Mouse (Mus musculus): ENCODE results near the gene Osm.
A peak's percentile ranks its signal among the peaks of the same experiment; 100 is the strongest.

Gene Osm

GRCm38 (mm10) chr11:4215061-4215460 lies 21.2 kb upstream of the Osm start:
- no peak for DNase-seq (ENCODE audit: low spot score in 2 of 2)

DNA sequence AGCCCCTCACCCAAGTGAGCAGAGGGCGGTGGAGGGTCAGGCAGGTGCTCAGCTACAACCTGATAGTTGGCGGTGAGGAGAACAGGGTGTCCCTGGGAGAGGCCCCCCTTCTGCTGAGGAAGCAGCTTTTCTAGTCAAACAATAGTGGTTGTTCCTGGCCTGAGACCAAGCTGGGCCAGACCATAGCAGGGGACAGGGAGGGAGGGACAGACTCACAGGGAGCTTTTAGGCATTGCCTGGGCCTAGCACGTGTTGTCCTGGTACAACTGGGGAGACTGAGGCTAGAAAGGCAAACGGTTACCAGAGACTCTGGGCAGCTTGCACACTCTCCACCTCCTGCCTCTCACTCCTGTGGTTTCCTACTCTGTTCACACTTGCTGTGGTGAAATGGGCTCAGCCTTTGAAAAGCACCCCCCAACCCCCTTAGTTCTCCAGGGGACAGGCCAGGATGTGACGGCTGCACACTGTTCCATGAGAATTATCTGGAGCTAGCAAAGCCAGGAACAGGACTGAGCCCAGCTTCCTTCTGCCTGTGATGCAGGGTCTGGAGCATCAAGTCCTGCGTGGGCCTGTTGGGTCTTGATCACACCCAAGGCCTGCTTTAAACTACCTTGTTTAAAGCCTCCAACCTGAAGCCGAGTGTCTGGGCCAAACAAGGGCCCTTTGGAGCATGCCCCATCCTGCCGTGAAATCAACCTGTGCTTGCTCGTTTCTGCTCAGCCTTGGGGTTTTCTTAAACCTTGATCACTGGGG lies 19.8 kb upstream of the Osm start:
- peak; percentile 84 to 91 for DNase-seq (ENCODE audit: low spot score in 2 of 2)

- DNase-seq (ENCODE audit: low spot score in 2 of 2), result peak; percentile 96 to 98
Measured at GRCm38 (mm10) chr11:4217914-4218629, 18.1 kb upstream of the Osm start, which contains the start of gene Castor1. Castor1 (plus strand) TSS chr11:4218225.

GRCm38 (mm10) chr11:4218637-4219036 lies 17.6 kb upstream of the Osm start:
- no peak for DNase-seq (ENCODE audit: low spot score in 2 of 2)

- peak; percentile 87 to 88 for DNase-seq (ENCODE audit: low spot score in 2 of 2)
Measured at GRCm38 (mm10) chr11:4219317-4219751, 16.9 kb upstream of the Osm start.

DNA sequence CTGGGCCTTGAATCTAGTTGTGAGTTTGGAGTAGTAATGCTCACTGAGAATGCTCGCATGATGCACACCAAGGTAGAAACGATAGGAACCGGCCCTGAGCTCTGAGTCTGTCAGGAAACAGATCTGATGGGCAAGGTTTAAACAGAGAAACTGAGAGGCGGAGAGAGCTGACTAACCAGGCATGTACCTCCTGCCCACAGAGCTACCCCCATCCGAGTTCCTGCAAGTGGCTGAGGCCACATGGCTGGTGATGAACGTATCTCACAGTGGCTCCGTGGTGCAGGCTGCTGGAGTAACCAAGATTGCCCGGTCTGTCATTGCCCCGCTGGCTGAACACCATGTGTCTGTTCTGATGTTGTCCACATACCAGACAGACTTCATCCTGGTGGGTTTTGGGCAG lies 16.3 kb upstream of the Osm start:
- DNase-seq (ENCODE audit: low spot score in 2 of 2), result no peak

- peak in 1 of 2 experiments; percentile 75 for DNase-seq (ENCODE audit: low spot score in 2 of 2)
Measured at GRCm38 (mm10) chr11:4220443-4221400, 15.5 kb upstream of the Osm start.

DNA sequence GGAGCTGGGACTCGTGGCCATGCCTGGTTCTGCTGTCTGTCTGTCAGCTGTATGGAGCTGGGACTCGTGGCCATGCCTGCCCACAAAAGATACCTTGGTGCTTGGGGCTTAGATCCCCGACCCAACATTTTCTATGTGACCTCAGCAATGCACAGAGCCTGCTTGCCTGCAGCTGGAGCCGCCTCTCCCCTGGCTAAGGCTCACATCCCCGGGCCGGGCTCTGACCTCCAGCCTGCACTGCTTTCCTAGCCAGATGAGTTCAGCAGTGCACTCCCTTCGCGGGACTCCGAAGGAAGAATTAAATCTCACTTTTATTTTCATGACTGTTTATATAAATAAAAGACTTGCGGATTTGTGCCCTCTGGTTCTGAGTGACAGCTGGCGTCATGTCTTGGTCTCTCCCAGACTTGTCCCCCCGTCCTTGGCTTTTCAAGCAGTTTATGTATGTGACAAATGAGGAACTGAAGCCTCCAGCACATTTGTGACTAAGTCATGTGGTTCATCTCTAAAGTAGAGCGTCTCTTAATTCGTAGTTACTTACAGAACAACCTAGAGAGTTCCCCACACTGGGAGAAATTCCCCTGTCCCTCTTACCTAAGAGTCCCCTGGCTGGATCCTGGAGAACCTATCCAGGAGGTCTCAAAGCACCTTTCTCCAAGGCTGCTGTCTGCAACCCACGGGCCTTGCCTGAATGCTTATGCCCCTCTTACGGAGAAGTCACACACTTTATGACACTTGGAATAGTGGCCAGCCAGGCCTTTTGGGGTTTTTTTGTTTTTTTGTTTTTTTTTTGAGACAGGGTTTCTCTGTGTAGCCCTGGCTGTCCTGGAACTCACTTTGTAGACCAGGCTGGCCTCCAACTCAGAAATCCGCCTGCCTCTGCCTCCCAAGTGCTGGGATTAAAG lies 13.9 kb upstream of the Osm start:
- DNase-seq (ENCODE audit: low spot score in 2 of 2), result no peak

GRCm38 (mm10) chr11:4223393-4224188 lies 12.6 kb upstream of the Osm start:
- DNase-seq (ENCODE audit: low spot score in 2 of 2), result no peak

GRCm38 (mm10) chr11:4224223-4224622 lies 12.0 kb upstream of the Osm start:
- DNase-seq (ENCODE audit: low spot score in 2 of 2), result no peak

DNA sequence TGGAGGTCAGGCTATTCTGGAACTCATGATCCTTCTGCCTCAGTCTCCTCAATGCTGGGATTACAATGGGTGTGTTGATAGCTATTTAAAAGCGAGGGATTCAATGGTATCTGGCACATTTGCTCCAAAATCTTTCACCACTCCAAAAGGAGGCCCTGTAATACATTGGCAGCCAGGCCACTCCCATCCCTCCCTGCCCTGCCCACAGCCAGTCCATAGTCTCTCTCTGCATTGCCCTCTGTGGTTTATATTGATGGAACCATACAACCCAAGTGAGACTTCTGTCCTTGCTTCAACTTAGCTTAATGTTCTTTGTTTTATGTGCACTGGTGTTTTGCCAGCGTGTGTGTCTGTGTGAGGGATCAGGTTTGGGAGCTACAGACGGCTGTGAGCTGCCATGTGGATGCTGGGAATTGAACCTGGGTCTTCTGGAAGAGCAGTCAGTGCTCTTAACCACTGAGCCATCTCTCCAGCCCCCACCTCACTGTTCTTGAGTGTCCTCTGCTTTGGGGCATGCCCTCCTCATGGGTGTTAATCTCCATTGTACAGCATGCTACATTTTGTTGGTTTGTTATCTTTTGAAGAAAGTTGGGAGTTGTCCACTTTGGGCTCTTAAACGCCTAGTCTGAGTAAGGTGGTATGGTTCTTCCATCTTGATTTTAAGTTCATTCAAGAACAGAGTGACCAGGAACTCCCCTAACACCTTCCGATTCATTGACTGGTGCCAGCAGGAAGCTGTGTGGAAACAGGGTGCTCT lies 9.5 kb upstream of the Osm start:
- DNase-seq (ENCODE audit: low spot score in 2 of 2), result no peak

DNA sequence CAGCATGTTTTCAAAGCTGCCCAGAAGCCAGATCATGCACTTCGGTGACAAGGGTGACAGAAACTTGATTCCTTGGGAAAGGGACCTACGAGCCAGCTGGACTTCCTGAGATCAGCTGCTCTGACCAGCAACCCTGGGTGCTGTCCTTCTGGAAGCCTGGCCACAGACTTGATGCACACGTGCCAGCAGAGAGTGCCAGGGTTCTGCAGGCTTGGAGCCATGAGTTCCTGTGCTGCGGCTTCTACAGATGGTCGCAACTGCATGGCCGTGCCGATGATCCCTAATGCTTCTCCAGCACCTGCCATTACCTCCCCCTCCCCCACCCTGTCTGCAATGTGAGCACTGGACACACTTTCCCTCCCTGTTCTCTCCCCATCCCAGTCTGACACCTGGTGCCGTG lies 7.8 kb upstream of the Osm start:
- no peak for DNase-seq (ENCODE audit: low spot score in 2 of 2)

DNA sequence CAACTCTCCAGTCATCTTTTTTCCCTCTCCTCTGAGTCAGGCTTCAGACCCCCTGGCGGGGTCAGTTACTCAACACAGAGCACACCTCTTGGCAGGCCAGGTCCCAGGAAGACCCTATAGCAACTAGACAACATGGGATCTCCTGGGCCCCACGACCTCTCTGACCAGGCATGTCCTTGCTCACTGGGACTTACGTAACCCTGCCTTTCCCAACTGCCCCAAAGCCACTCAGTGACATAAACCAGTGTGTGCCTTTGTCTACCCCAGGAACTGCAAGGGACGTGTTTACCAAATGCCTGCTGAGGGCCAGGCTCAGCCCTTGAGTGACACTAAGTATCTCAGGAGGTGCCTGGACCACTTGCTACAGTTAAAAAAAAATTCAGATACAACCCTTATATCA lies 6.4 kb upstream of the Osm start:
- DNase-seq (ENCODE audit: low spot score in 2 of 2), result no peak

DNA sequence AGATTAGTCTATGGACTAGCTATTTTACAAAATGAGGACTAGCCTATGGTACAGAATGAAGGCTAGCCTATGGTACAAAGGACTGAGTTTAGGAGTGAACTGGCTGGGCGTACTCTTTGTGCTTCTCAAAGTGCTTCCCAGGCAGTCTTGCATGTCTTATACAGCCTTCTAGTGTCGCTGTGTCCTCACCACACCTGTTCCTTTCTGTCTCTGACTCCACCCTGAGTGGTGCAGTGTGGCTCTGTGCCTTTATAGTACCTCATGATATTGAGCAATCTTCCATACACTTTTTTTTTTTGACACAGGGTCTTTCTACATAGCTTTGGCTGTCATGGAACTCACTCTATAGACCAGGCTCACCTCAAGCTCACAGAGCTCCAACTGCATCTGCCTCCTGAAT lies 4.8 kb upstream of the Osm start:
- DNase-seq (ENCODE audit: low spot score in 2 of 2), result no peak

DNA sequence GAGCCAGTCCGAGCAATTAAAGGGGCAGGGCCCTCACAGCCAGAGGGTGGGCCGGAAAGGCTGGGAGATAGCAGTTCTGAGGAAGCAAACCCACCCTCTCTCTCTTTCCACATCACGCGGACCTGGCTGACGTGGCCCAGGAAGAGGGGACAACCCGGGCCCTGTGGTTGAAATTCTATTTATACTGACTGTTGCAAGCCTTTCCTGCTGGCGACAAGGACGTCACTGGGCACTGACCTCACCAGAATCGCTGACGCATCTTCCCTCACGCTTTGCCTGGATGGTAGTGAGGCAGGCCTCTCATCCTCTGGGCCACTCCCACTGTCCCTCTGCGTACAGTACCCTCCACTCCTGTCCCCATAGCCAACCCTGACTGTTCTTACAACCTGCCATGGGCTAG lies 3.6 kb upstream of the Osm start:
- DNase-seq (ENCODE audit: low spot score in 2 of 2), result no peak

DNA sequence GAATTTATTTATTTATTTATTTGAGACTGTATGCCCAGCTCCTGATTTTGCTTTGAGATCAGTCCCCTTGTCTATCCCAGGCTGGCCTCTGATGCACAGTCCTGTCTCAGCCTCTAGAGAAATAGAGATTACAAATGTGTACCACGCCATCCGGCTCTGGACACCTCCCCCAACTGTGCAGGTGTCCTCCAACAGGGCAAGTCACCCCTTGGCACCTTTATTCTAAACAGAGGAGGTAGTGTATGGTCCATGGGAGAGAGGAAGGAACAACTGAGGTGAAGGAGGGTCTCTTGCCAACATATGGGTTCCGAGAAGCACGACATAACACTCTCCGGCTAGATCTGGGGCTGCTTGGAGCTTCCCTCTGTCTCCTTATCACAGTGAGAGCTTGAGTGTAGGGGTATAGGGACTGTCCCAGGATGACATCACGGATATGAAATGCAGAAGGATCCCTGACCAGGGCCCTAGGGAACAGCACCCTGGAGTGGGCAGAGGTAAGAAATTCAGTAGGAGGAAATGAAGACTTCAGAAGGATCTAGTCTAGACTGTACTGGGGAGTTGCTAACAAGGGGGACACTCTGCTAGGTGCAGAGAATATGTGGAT lies 1.1 kb upstream of the Osm start:
- no peak for DNase-seq (ENCODE audit: low spot score in 2 of 2)

- DNase-seq (ENCODE audit: low spot score in 2 of 2), result no peak
Measured at GRCm38 (mm10) chr11:4236546-4237067, 387 bp downstream of the Osm start.

GRCm38 (mm10) chr11:4237389-4237912 lies 1.2 kb downstream of the Osm start:
- DNase-seq (ENCODE audit: low spot score in 2 of 2), result no peak

GRCm38 (mm10) chr11:4238167-4238566 lies 1.9 kb downstream of the Osm start:
- no peak for DNase-seq (ENCODE audit: low spot score in 2 of 2)

All from heart, adult 9 months (tissue).